Mouse (Mus musculus) heart, embryonic 16.5 days (tissue): ENCODE results near the gene Btbd11. TPM values are rescaled to one million over a fixed set of nuclear protein-coding genes. Genes with fewer than 3 reads are reported as not detected.

Experiments
- ATAC-seq: fragments of 200-750 bp; cut with Nextera tagmentation; replicated peaks from 2 replicates; pipeline ENCODE4 v1.8.0; 2017; ENCODE audit warnings: moderate number of reproducible peaks; ENCODE audit not compliant: insufficient read depth, low FRiP score; ENCODE audit errors: extremely low read depth
- H3K27ac ChIP-seq: fragments of 300-500 bp; sonication (generic); 2 replicates; pipeline ENCODE4 v1.5.1; 2014; ENCODE audit warnings: mild to moderate bottlenecking, low read length, control low read depth, moderate library complexity
- H3K27me3 ChIP-seq: fragments of 300-500 bp; sonication (generic); 2 replicates; pipeline ENCODE4 v1.6.1; 2014; ENCODE audit warnings: low read length, mixed read lengths; ENCODE audit not compliant: control insufficient read depth, insufficient read depth
- H3K36me3 ChIP-seq: fragments of 300-500 bp; sonication (generic); 2 replicates; pipeline ENCODE4 v1.6.1; 2014; ENCODE audit not compliant: control insufficient read depth, insufficient read depth
- H3K4me1 ChIP-seq: fragments of 300-500 bp; sonication (generic); 2 replicates; pipeline ENCODE4 v1.6.1; 2014; ENCODE audit warnings: low read length, mixed read lengths; ENCODE audit not compliant: control insufficient read depth, insufficient read depth
- H3K4me2 ChIP-seq: fragments of 300-500 bp; sonication (generic); 2 replicates; pipeline ENCODE4 v1.6.1; 2014; ENCODE audit warnings: low read depth, mild to moderate bottlenecking, control low read depth, low read length
- H3K4me3 ChIP-seq: fragments of 300-500 bp; sonication (generic); 2 replicates; pipeline ENCODE4 v1.5.1; 2014; ENCODE audit warnings: mild to moderate bottlenecking, control low read depth, low read length
- H3K9ac ChIP-seq: fragments of 300-500 bp; sonication (generic); 2 replicates; pipeline ENCODE4 v1.6.1; 2014; ENCODE audit warnings: low read length, control low read depth
- H3K9me3 ChIP-seq: fragments of 300-500 bp; sonication (generic); replicated peaks from 2 replicates; pipeline ENCODE4 v1.6.1; 2016; ENCODE audit warnings: low read length; ENCODE audit not compliant: control insufficient read depth
- WGBS: fragments of 180-500 bp; shearing (Covaris S2); extraction: QIAGEN DNeasy Blood & Tissue Kit; methylation state at CpG from one replicate; pipeline ENCODE4 v1.1.7; 2014; 5-methylcytosine and 5-hydroxymethylcytosine counted together
- polyA plus RNA-seq: library from polyadenylated mRNA; unstranded; fragments of >200 nt; fragmentation: Nextera tagmentation; extraction: Ambion mirVana; gene quantifications from 2 replicates; pipeline ENCODE4 v1.2.1, GENCODE M21; 2015

The Btbd11 gene
- polyA plus RNA-seq, 1 experiment from 2014 or later, result 3.2 TPM

DNA sequence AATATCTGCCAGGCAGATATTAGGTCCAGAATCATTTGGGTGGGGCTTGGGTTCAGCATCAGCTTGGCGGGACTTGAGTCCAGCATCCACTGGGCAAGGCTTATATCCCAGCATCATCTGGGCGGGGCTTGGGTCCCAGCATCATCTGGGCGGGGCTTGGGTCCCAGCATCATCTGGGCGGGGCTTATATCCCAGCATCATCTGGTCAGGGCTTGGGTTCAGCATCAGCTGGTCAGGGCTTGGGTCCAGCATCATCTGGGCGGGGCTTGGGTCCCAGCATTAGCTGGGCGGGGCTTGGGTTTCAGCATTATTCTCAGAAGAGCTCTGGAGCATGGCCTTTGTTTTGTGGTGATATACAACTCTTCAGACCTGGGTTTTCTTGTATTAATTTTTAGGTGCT, 6.4 kb downstream of the Btbd11 start:
- Histone ChIP-seq H3K4me1 (peaks cover 7% of the 10 kb centered on the region), H3K9me3 (no peaks in the 10 kb centered on the region), H3K9ac (no peak overlapping the region), H3K27me3 (peaks cover 16% of the 10 kb centered on the region), H3K27ac (no peak overlapping the region), H3K36me3 (no peaks in the 10 kb centered on the region), H3K4me2 (no peak overlapping the region), H3K4me3 (no peak overlapping the region)
- 56% methylated on average over 6 of the region's 6 CpGs for WGBS
- ATAC-seq, result no peak

DNA sequence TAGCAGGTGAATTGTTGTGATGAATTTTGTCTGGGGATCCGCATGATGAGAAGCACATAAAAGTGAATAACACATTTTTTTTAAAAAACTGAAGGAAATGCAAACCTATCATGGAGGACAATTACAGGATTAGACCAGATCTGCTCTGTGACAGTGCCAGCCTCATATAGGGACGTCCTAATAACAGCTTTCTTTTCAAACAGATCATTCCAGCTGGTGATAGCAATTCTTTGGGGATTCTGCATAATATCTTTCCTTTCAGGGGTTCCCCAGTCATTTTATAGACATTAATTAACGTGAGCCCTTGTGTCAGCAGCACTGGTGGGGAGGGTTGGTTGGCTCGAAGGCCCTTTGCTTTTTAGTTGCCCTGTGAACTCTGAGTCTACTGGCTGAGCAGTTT, 7.9 kb downstream of the Btbd11 start:
- H3K27ac ChIP-seq, result no peak overlapping the region
- H3K9ac ChIP-seq, result no peak overlapping the region
- H3K4me1 ChIP-seq, result no peaks in the 10 kb centered on the region
- H3K4me2 ChIP-seq, result no peak overlapping the region
- no peak for ATAC-seq
- H3K4me3 ChIP-seq, result no peak overlapping the region
- 71% methylated on average over 4 of the region's 4 CpGs for WGBS
- H3K9me3 ChIP-seq, result no peaks in the 10 kb centered on the region
- H3K36me3 ChIP-seq, result no peaks in the 10 kb centered on the region
- peaks cover under 1% of the 10 kb centered on the region for H3K27me3 ChIP-seq

DNA sequence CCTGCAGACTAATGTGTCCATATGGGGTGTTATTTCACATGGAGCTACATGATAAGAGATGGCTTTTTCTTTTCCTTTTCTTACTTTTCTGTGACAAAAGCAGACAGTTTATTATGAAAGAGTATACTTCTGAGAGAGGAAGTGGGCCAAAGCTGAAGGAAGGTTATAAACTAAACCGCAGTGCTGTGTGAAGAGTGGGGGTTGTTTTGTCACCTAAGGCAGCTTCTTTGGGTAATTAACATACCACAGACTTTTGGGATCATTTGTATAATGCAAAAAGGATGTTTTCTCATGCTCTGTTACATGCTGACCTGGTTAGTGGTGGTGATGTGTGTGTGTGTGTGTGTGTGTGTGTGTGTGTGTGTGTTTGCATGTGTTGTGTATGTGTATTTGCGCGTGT, 24.5 kb downstream of the Btbd11 start:
- no peak overlapping the region for H3K9ac ChIP-seq
- H3K4me1 ChIP-seq, result no peaks in the 10 kb centered on the region
- ATAC-seq, result no peak
- no peak overlapping the region for H3K27ac ChIP-seq
- no peak overlapping the region for H3K4me3 ChIP-seq
- WGBS, result 85% methylated on average over 3 of the region's 3 CpGs
- no peaks in the 10 kb centered on the region for H3K9me3 ChIP-seq
- H3K27me3 ChIP-seq, result no peaks in the 10 kb centered on the region
- H3K36me3 ChIP-seq, result no peaks in the 10 kb centered on the region
- H3K4me2 ChIP-seq, result no peak overlapping the region

DNA sequence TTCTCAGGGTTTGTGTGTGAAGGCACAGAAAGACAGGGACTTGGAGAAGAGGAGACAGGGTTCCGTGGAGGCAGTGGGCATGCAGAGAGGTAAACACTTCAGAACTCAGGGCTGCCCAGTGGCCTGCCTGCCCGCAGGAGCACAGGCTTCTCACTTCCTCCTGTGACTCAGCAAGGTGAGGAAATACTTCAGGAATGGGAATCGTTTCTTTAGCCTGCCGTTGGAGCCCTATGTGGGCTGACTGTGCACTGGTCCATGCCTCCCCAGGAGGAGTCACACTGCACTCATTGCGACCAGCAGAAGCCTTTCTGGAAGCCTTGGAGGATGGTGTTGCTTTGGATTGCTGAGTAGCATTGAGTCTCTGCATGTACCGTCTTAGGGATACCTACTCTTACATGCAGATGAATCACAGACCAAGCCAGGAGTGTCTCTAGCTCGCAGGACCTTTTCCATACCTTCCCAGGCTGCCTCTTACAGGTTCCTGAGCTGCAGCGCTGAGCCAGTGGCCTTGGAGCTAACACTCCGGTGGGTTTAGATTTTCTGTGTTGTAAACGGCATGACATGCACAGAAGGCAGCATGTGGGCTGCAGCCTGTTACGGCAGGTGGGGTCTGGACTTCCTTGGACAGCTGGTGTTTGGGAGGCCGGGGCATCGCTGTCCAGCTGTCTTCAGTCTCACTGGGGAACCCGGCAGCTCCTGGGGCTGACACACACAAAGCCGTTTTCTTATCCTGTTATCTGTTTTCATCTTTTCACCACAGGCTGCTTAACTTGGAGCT, 34.4 kb downstream of the Btbd11 start:
- H3K9ac ChIP-seq, result no peak overlapping the region
- 48% methylated on average over 15 of the region's 15 CpGs for WGBS
- no peak for ATAC-seq
- H3K36me3 ChIP-seq, result no peaks in the 10 kb centered on the region
- H3K27ac ChIP-seq, result no peak overlapping the region
- no peaks in the 10 kb centered on the region for H3K9me3 ChIP-seq
- no peak overlapping the region for H3K4me2 ChIP-seq
- H3K27me3 ChIP-seq, result no peaks in the 10 kb centered on the region
- H3K4me3 ChIP-seq, result no peak overlapping the region
- H3K4me1 ChIP-seq, result no peaks in the 10 kb centered on the region

DNA sequence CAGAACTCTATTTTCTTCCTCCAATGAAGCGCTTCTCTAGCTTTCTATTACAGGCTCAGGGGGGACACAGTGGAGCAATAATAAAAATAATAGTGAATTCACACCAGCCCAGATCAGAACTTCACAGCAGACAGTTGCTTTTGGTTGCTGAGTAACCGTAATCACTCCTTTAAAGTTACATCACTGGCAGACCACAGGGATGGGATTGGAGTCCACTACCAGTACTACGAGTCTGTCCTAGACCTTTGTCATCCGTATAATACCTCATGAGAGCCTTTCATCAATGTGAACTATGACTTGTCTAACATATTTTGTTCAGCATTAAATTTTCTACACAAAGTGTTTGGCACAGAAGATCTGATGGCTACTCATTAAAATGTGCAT, 35.0 kb downstream of the Btbd11 start:
- Histone ChIP-seq H3K4me2 (no peak overlapping the region), H3K36me3 (no peaks in the 10 kb centered on the region), H3K27me3 (no peaks in the 10 kb centered on the region), H3K9me3 (no peaks in the 10 kb centered on the region), H3K27ac (no peak overlapping the region), H3K4me1 (no peaks in the 10 kb centered on the region), H3K4me3 (no peak overlapping the region), H3K9ac (no peak overlapping the region)
- 74% methylated on average over 4 of the region's 4 CpGs for whole genome bisulfite sequencing
- ATAC-seq, result no peak

DNA sequence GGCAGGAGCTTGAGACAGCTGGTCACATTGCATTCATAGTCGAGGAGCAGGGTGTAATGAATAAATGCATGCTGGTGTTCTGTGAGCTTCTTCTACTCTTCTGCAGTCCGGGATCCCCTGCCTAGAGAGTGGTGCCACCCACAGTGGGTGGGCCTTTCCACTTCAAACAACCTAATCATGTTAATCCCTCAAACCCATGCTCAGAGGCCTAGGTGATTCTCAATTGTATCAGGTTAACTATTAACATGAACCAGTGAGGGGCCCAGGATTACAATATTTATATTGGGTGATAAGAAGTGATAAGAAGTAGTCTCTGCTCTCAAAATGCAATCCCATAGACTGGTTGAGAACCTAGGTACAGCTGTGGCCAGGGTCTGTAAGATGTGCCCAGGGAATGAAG, 39.1 kb downstream of the Btbd11 start:
- Histone ChIP-seq H3K4me3 (no peak overlapping the region), H3K4me2 (no peak overlapping the region), H3K27ac (no peak overlapping the region), H3K36me3 (no peaks in the 10 kb centered on the region), H3K9ac (no peak overlapping the region), H3K4me1 (no peaks in the 10 kb centered on the region), H3K27me3 (no peaks in the 10 kb centered on the region), H3K9me3 (no peaks in the 10 kb centered on the region)
- 59% methylated on average over 2 of the region's 2 CpGs for WGBS
- ATAC-seq, result no peak

DNA sequence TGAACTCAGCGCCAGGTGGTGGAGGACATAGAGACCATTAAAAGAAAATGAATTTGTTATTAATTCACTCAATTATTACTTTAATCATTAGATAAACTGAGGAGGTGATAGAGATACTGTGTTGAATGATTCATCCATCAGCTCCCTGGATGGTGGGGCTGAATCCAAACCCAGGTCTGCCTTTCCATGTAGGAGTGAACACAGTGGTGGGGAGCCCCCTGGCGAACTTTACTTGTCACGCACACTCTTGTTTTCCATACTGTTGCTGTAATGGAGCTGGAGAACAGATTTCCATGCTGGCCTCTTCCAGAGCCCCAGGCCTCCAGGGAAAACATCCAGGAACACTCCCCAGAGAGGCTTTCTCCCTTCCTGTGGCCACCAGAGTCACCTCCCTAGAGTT, 50.6 kb downstream of the Btbd11 start:
- H3K4me3 ChIP-seq, result no peak overlapping the region
- ATAC-seq, result no peak
- no peaks in the 10 kb centered on the region for H3K27me3 ChIP-seq
- 79% methylated on average over 3 of the region's 3 CpGs for WGBS
- H3K36me3 ChIP-seq, result no peaks in the 10 kb centered on the region
- H3K9me3 ChIP-seq, result peaks cover 2% of the 10 kb centered on the region; the same call in 1 of the 2 replicates
- H3K4me2 ChIP-seq, result no peak overlapping the region
- no peak overlapping the region for H3K27ac ChIP-seq
- no peaks in the 10 kb centered on the region for H3K4me1 ChIP-seq
- no peak overlapping the region for H3K9ac ChIP-seq

DNA sequence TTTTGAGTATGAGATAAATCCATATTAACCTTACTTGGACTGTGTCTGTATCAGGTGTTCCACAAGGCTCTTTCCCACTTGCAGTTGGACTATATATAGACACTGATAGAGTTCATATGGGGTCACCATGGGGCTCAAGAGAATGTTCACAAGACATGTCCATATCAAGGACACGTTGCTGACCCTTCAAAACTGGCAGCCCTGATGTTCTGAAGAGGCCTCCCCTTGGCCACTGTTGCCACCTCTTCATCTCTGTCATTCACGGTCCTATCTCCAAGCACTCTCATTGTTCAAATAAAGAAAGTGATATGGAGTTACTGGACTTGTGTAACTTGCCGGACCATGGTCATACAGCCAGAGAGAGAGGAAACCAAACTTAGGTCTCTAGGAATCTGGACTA, 56.8 kb downstream of the Btbd11 start:
- Histone ChIP-seq H3K4me2 (no peak overlapping the region), H3K27me3 (0 out of 2 replicates have a peak, but pooled peaks cover 3% of the 10 kb centered on the region), H3K4me3 (no peak overlapping the region), H3K9ac (no peak overlapping the region), H3K27ac (no peak overlapping the region), H3K4me1 (no peaks in the 10 kb centered on the region), H3K36me3 (no peaks in the 10 kb centered on the region), H3K9me3 (no peaks in the 10 kb centered on the region)
- no peak for ATAC-seq
- WGBS, result 44% methylated on average over 3 of the region's 3 CpGs

DNA sequence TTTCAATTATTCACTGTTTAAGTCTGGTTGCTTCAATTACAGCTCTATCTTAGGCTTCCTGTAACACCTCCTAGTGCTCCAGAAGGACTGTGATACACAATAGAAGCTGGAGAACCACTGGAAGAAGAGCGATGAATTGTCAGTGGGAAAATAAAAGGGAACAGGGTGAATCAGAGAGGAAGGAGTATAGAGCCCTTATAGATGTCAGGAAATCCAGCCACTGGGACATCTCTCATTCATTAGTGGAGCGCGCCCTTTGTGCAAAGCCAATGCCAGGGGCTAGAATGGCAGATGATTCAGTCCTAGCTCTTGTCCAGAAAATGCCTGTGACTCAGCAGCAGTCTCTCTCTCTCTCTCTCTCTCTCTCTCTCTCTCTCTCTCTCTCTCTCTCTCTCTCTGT, 59.3 kb downstream of the Btbd11 start:
- Histone ChIP-seq H3K9ac (no peak overlapping the region), H3K27ac (no peak overlapping the region), H3K9me3 (no peaks in the 10 kb centered on the region), H3K4me1 (no peaks in the 10 kb centered on the region), H3K4me3 (no peak overlapping the region), H3K27me3 (0 out of 2 replicates have a peak, but pooled peaks cover 3% of the 10 kb centered on the region), H3K36me3 (no peaks in the 10 kb centered on the region), H3K4me2 (no peak overlapping the region)
- no peak for ATAC-seq
- WGBS, result 97% methylated on average over 3 of the region's 3 CpGs
